Mouse (Mus musculus) lung, postnatal 4 days (tissue): Measurements from ENCODE around the gene Aoc1.

Experiments used
- DNase-seq, 2 experiments: peaks; one replicate each; pipeline ENCODE4 v3.0.0; 2021

The Aoc1 gene

GRCm38 (mm10) chr6:48872596-48872995 lies at the start of gene Aoc1:
Gene Aoc1, plus strand, starts transcription at chr6:48872896.
- no peak for DNase-seq

- DNase-seq: no peak
These were observed 47.7 kb upstream of the Aoc1 start for GRCm38 (mm10) chr6:48825016-48825415.

- DNase-seq: peak in 1 of 2 experiments; percentile 9
These were observed 43.7 kb upstream of the Aoc1 start for GRCm38 (mm10) chr6:48828976-48829375.

GRCm38 (mm10) chr6:48829651-48830050 lies 43.0 kb upstream of the Aoc1 start:
- peak in 1 of 2 experiments; percentile 6 for DNase-seq

- DNase-seq: peak in 1 of 2 experiments; percentile 4
These were observed 42.5 kb upstream of the Aoc1 start for GRCm38 (mm10) chr6:48830241-48830640.

- DNase-seq: no peak
These were observed 41.6 kb upstream of the Aoc1 start for GRCm38 (mm10) chr6:48831141-48831540.

- no peak for DNase-seq
These were observed 40.3 kb upstream of the Aoc1 start for GRCm38 (mm10) chr6:48832426-48832825.

- DNase-seq: no peak
These were observed 39.2 kb upstream of the Aoc1 start for GRCm38 (mm10) chr6:48833515-48833914.

- no peak for DNase-seq
These were observed 37.5 kb upstream of the Aoc1 start for GRCm38 (mm10) chr6:48835241-48835640.

GRCm38 (mm10) chr6:48836146-48836545 lies 36.5 kb upstream of the Aoc1 start:
- DNase-seq: no peak

GRCm38 (mm10) chr6:48837516-48837915 lies 35.2 kb upstream of the Aoc1 start:
- no peak for DNase-seq

- DNase-seq: no peak
These were observed 34.2 kb upstream of the Aoc1 start for GRCm38 (mm10) chr6:48838321-48839080.

- DNase-seq: peak; percentile 68 to 70
These were observed 32.2 kb upstream of the Aoc1 start, which contains the start of gene Tmem176a for GRCm38 (mm10) chr6:48840371-48840969. Gene Tmem176a, plus strand, starts transcription at chr6:48840919.

GRCm38 (mm10) chr6:48840973-48841625 lies 31.6 kb upstream of the Aoc1 start, which contains the start of gene Tmem176b:
Gene Tmem176b, minus strand, starts transcription at chr6:48841496.
- DNase-seq: peak; percentile 97 to 98

GRCm38 (mm10) chr6:48842111-48842842 lies 30.4 kb upstream of the Aoc1 start:
- peak; percentile 59 to 71 for DNase-seq

GRCm38 (mm10) chr6:48845086-48845485 lies 27.6 kb upstream of the Aoc1 start:
- DNase-seq: no peak

- DNase-seq: peak; percentile 66 to 82
These were observed 20.7 kb upstream of the Aoc1 start for GRCm38 (mm10) chr6:48851820-48852491.

- no peak for DNase-seq
These were observed 18.5 kb upstream of the Aoc1 start for GRCm38 (mm10) chr6:48854155-48854554.

GRCm38 (mm10) chr6:48857613-48858302 lies 14.9 kb upstream of the Aoc1 start:
- DNase-seq: peak; percentile 69 to 84

- peak; percentile 77 for DNase-seq
These were observed 12.4 kb upstream of the Aoc1 start for GRCm38 (mm10) chr6:48860130-48860815.

GRCm38 (mm10) chr6:48860851-48861250 lies 11.8 kb upstream of the Aoc1 start:
- DNase-seq: no peak
